Comparison of ENCODE assay signal across 8 mouse cellular contexts in the genomic region with DNA sequence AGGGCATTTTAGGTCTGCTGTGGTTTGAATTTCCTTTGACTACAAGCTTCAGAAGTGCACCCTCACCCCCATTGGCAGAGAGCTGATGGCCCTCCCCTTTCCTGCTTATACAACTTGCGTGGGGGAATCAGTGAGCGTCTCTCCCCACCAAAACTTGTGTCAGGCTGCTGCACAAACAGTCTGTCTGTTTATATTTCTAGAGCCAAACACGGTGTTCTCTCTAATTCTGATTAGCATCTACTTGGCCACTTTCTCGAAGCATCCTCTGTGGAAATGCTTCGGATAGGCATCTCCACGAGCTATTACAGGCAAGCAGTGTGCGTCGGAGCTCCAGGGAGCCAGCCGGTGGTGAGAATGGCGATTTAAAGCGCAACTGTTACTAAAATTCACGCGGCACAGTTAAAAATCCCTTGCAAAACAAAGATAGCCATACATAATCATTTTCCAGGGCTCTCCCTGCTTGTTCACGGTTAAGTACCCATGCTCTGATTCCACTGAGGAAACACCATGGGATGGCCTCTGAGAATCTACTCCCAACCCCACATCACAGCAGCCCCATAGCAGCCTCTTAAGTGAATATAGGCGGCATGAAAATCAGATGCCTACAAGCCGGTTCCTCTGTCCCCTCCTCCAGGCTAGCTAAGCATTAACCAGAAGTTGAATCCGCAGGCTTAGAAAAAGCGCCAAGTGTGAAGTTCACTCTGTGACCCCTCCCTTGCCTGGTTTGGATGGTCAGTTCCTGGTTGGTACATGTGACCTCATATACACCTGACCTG.
DNase-seq lines count a peak whose midpoint lies in the region; ATAC-seq lines count a peak whose summit lies in the region.

No protein-coding gene starts in this region.

- no peaks in the 10 kb centered on the region for H3K9me3 ChIP-seq in neural tube, embryonic 11.5 days (ENCODE audit: control insufficient read depth, low read length)
- no peaks in the 10 kb centered on the region for H3K9me3 ChIP-seq in hindbrain, embryonic 16.5 days (ENCODE audit: control insufficient read depth, low read length)
- no peaks in the 10 kb centered on the region for H3K9me3 ChIP-seq in midbrain, embryonic 15.5 days

- 35% methylated on average over 18 of the region's 18 CpGs for WGBS in neural tube, embryonic 11.5 days
- 22% methylated on average over 18 of the region's 18 CpGs for WGBS in hindbrain, embryonic 16.5 days
- 22% methylated on average over 18 of the region's 18 CpGs for WGBS in midbrain, embryonic 15.5 days

- H3K4me3 ChIP-seq in neural tube, embryonic 11.5 days (ENCODE audit: low read depth, low read length), result no peak overlapping the region
- H3K4me3 ChIP-seq in hindbrain, embryonic 16.5 days (ENCODE audit: low read length), result peak overlapping the region; percentile 21
- H3K4me3 ChIP-seq in midbrain, embryonic 15.5 days, result peak overlapping the region; percentile 16; the same call in 1 of the 2 replicates

- ATAC-seq in neural tube, embryonic 11.5 days (ENCODE audit: insufficient read depth, low FRiP score, low TSS enrichment), result no peak
- no peak for ATAC-seq in hindbrain, embryonic 16.5 days
- ATAC-seq in midbrain, embryonic 15.5 days (replicated peaks), result no peak
- no peak for ATAC-seq in megakaryocyte-erythroid progenitor cell, adult 5-6 weeks (replicated peaks; ENCODE audit: low FRiP score, low TSS enrichment, poor library complexity, severe bottlenecking)

- no peak for DNase-seq in neural tube, embryonic 11.5 days (ENCODE audit: low spot score)
- no peak for DNase-seq in neural tube, embryonic 10.5 days (ENCODE audit: extremely low spot score, low spot score)
- peak; percentile 18 to 34 for DNase-seq in left cerebral cortex, postnatal 25 days (ENCODE audit: low spot score in 2 of 2)
- DNase-seq in ovary, postnatal 10 days (ENCODE audit: low spot score), result no peak
- no peak for DNase-seq in adrenal gland, postnatal 4 days (ENCODE audit: low spot score in 2 of 2)

- peak overlapping the region; percentile 31 for H3K27ac ChIP-seq in neural tube, embryonic 11.5 days (ENCODE audit: low read depth, low read length)
- H3K27ac ChIP-seq in hindbrain, embryonic 16.5 days (ENCODE audit: low read depth, low read length), result no peak overlapping the region
- no peak overlapping the region for H3K27ac ChIP-seq in midbrain, embryonic 15.5 days

- no peaks in the 10 kb centered on the region for H3K27me3 ChIP-seq in neural tube, embryonic 11.5 days (ENCODE audit: control insufficient read depth, insufficient read depth, low read length)
- H3K27me3 ChIP-seq in hindbrain, embryonic 16.5 days (replicated peaks; ENCODE audit: control insufficient read depth, insufficient read depth, low read length), result no peaks in the 10 kb centered on the region
- H3K27me3 ChIP-seq in midbrain, embryonic 15.5 days (replicated peaks), result no peaks in the 10 kb centered on the region

- peaks cover 7% of the 10 kb centered on the region for H3K4me1 ChIP-seq in neural tube, embryonic 11.5 days (ENCODE audit: control insufficient read depth, insufficient read depth, low read length)
- H3K4me1 ChIP-seq in hindbrain, embryonic 16.5 days (ENCODE audit: control insufficient read depth, insufficient read depth, low read depth, low read length), result peaks cover 5% of the 10 kb centered on the region
- H3K4me1 ChIP-seq in midbrain, embryonic 15.5 days, result peaks cover 16% of the 10 kb centered on the region

- peak overlapping the region; percentile 3; the same call in 1 of the 2 replicates for H3K9ac ChIP-seq in neural tube, embryonic 11.5 days (ENCODE audit: low read length)
- peak overlapping the region; percentile 41 for H3K9ac ChIP-seq in hindbrain, embryonic 16.5 days (ENCODE audit: low read depth, low read length)
- peak overlapping the region; percentile 2; the same call in 1 of the 2 replicates for H3K9ac ChIP-seq in midbrain, embryonic 15.5 days

- peak overlapping the region; percentile 3; the same call in 1 of the 2 replicates for H3K4me2 ChIP-seq in neural tube, embryonic 11.5 days (ENCODE audit: low read depth)
- peak overlapping the region; percentile 56 for H3K4me2 ChIP-seq in hindbrain, embryonic 16.5 days (ENCODE audit: low read length)
- peak overlapping the region; percentile 42 for H3K4me2 ChIP-seq in midbrain, embryonic 15.5 days

- intact Hi-C loops in left cerebral cortex, postnatal 25 days (cut with DNase I), result no loop called here

- no peaks in the 10 kb centered on the region for H3K36me3 ChIP-seq in neural tube, embryonic 11.5 days (ENCODE audit: control insufficient read depth, insufficient read depth, low read length)
- no peaks in the 10 kb centered on the region for H3K36me3 ChIP-seq in hindbrain, embryonic 16.5 days (ENCODE audit: control insufficient read depth, insufficient read depth, low read length)
- no peaks in the 10 kb centered on the region for H3K36me3 ChIP-seq in midbrain, embryonic 15.5 days (replicated peaks)

Comparison
In these comparisons a context has a peak if more than half of its experiments do, and no peak if none do; other contexts are left out.
1. DNase-seq: peak in left cerebral cortex, postnatal 25 days (2 of 2); none in neural tube, embryonic 11.5 days (single experiment), neural tube, embryonic 10.5 days (single experiment), ovary, postnatal 10 days (single experiment) and adrenal gland, postnatal 4 days (0 of 2).
2. H3K4me2 ChIP-seq: peak in every context shown above with its lines; median percentile 56 in hindbrain, embryonic 16.5 days; 42 in midbrain, embryonic 15.5 days; 3 in neural tube, embryonic 11.5 days.
3. Peak in every context shown above with its lines, with median percentiles within 50 percentile points of each other: H3K9ac ChIP-seq.